Mouse (Mus musculus) embryonic facial prominence, embryonic 13.5 days (tissue): ENCODE measurements at regions not wholly inside any gene's neighbourhood (a gene's known extent, or its start where the extent isn't known, plus 50 kb on each side); places are given as distances from the start of the nearest gene placed in this dataset.

Source experiments
- ATAC-seq: fragments of 200-750 bp; cut with Nextera tagmentation; 2 replicates; pipeline ENCODE4 v1.8.0; 2017; ENCODE audit warnings: low read depth; ENCODE audit not compliant: insufficient number of reproducible peaks, insufficient read depth, low FRiP score, low TSS enrichment
- H3K27ac ChIP-seq: fragments of 300-500 bp; sonication (generic); 2 replicates; pipeline ENCODE4 v1.5.1; 2015; ENCODE audit warnings: moderate library complexity, mild to moderate bottlenecking, inconsistent platforms
- H3K27me3 ChIP-seq: fragments of 300-500 bp; sonication (generic); 2 replicates; pipeline ENCODE4 v1.6.1; 2015; ENCODE audit warnings: mild to moderate bottlenecking, inconsistent platforms
- H3K36me3 ChIP-seq: fragments of 300-500 bp; sonication (generic); 2 replicates; pipeline ENCODE4 v1.6.1; 2015; ENCODE audit warnings: mild to moderate bottlenecking, inconsistent platforms
- H3K4me1 ChIP-seq: fragments of 300-500 bp; sonication (generic); 2 replicates; pipeline ENCODE4 v1.6.1; 2015; ENCODE audit warnings: inconsistent platforms
- H3K4me2 ChIP-seq: fragments of 300-500 bp; sonication (generic); 2 replicates; pipeline ENCODE4 v1.6.1; 2015; ENCODE audit warnings: moderate library complexity, mild to moderate bottlenecking, inconsistent platforms
- H3K4me3 ChIP-seq: fragments of 300-500 bp; sonication (generic); 2 replicates; pipeline ENCODE4 v1.5.1; 2015; ENCODE audit warnings: mild to moderate bottlenecking, inconsistent platforms
- H3K9ac ChIP-seq: fragments of 300-500 bp; sonication (generic); 2 replicates; pipeline ENCODE4 v1.6.1; 2015; ENCODE audit warnings: mild to moderate bottlenecking, inconsistent platforms
- H3K9me3 ChIP-seq: fragments of 300-500 bp; sonication (generic); 2 replicates; pipeline ENCODE4 v1.6.1; 2016; ENCODE audit warnings: inconsistent platforms
- WGBS: fragments of 180-500 bp; shearing (Covaris S2); methylation state at CpG from one replicate; pipeline ENCODE4 v1.1.7; 2015; ENCODE audit warnings: mixed read lengths; 5-methylcytosine and 5-hydroxymethylcytosine counted together

DNA sequence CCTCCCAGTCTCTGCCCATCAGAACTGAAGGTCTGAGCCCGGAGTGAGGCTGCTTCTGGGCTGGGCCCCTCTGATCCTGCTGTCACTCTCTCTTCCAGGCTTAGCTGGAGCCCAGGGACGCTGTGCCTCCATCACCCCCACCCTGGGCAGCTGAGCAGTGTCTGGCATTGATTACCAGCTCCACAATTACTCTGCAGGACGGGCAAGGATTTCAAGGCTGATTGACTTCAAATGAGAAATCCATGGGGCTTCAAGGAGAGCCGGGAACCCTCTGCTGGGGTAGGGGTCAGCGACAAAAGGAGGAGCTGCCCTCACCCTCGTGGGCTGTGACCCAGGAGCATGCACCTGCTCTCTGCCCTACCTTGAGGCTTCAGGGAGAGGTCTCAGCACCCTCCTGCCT is 107.1 kb upstream of the Csf3r start:
- peaks cover 77% of the 10 kb centered on the region for H3K27me3 ChIP-seq
- H3K27ac ChIP-seq: no peak overlapping the region
- H3K9ac ChIP-seq: no peak overlapping the region
- H3K36me3 ChIP-seq: no peaks in the 10 kb centered on the region
- H3K4me2 ChIP-seq: no peak overlapping the region
- WGBS: 10% methylated on average over 6 of the region's 6 CpGs
- peaks cover 20% of the 10 kb centered on the region for H3K4me1 ChIP-seq
- H3K9me3 ChIP-seq: no peaks in the 10 kb centered on the region
- no peak overlapping the region for H3K4me3 ChIP-seq
- no peak for ATAC-seq

GRCm38 (mm10) chr4:125921550-125922316 is 102.6 kb upstream of the Csf3r start:
- H3K27ac ChIP-seq: no peak overlapping the region
- WGBS: 11% methylated on average over 19 of the region's 19 CpGs
- H3K27me3 ChIP-seq: peaks cover 51% of the 10 kb centered on the region
- H3K9ac ChIP-seq: peak overlapping the region; percentile 49; the same call in 1 of the 2 replicates
- H3K4me3 ChIP-seq: no peak overlapping the region
- no peaks in the 10 kb centered on the region for H3K36me3 ChIP-seq
- no peaks in the 10 kb centered on the region for H3K9me3 ChIP-seq
- H3K4me1 ChIP-seq: peaks cover 27% of the 10 kb centered on the region
- ATAC-seq: no peak
- peak overlapping the region; percentile 37 for H3K4me2 ChIP-seq

DNA sequence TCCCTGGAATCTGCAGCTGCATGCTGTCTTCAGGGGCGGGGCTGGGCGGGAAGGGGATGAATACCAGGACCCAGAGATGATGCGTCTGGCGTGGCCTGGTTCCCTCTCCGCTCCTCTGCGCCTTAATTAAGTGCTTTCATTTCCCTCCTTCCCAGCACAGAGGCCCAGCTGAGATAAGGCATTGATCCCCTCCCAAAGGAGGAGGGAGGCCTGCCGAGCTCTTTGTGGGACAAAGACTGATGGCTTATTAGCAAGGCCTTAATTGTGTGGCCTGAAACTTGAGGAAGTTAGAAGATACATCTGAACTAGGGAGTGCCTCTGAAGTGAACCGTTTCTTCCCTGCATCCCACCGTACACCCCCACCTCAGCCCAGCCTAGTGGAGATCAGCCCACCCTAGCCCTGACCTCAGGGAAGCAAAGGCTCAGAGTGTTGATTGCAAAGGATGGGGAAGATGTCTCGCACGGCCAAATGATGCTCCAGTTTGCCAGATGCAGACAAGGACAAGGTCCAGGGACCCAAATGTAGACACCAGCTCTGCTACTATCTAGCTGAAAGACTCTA is 102.0 kb upstream of the Csf3r start:
- Histone ChIP-seq H3K4me1 (peaks cover 21% of the 10 kb centered on the region), H3K27me3 (peaks cover 48% of the 10 kb centered on the region), H3K4me2 (no peak overlapping the region), H3K4me3 (no peak overlapping the region), H3K9me3 (no peaks in the 10 kb centered on the region), H3K36me3 (no peaks in the 10 kb centered on the region), H3K9ac (peak overlapping the region; percentile 49; the same call in 1 of the 2 replicates), H3K27ac (no peak overlapping the region)
- no peak for ATAC-seq
- WGBS: 14% methylated on average over 11 of the region's 11 CpGs

DNA sequence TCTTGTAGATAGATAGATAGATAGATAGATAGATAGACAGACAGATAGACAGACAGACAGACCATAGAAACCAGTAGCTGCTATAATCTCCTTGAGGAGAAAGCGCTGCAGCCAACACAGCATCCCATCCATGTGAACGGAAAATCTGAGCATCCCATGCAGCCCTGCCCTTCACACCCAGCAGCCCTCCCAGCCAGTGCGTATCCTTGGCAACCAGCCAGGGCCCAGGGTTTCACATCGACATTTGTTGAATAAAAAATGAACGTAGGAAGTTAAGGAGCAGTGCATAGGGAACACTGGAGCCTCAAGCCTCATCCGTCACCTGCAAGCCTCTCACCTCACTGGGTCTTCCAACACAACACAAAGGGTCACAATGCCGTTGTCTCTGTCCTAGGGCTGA is 101.1 kb upstream of the Csf3r start:
- Histone ChIP-seq H3K36me3 (no peaks in the 10 kb centered on the region), H3K4me1 (peaks cover 20% of the 10 kb centered on the region), H3K9ac (no peak overlapping the region), H3K27me3 (peaks cover 48% of the 10 kb centered on the region), H3K9me3 (no peaks in the 10 kb centered on the region), H3K4me3 (no peak overlapping the region), H3K27ac (no peak overlapping the region), H3K4me2 (no peak overlapping the region)
- 53% methylated on average over 7 of the region's 7 CpGs for WGBS
- no peak for ATAC-seq

DNA sequence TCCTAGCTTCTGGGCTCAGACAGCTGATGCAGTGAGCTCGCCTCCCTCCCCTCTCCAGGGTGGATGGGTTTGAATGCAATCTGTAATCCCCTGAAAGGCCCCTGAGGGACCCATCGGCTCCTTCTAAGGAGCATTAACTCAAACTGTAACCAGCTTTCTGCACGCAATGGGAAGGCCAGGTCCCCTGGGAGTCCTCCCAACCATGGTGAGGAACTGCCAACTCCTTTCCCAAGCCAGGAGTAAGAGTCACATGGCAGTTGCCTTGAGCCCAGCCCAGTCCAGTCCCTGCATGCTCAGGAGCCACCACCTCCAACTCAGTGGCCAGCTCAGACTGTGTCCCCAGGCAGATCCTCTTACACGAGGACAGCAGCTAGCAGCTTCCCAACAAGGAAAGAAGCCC is 96.2 kb upstream of the Csf3r start:
- peaks cover 27% of the 10 kb centered on the region for H3K4me1 ChIP-seq
- no peak overlapping the region for H3K9ac ChIP-seq
- H3K27me3 ChIP-seq: peaks cover 17% of the 10 kb centered on the region
- no peaks in the 10 kb centered on the region for H3K36me3 ChIP-seq
- WGBS: 44% methylated on average over 4 of the region's 4 CpGs
- ATAC-seq: no peak
- H3K4me2 ChIP-seq: no peak overlapping the region
- H3K27ac ChIP-seq: no peak overlapping the region
- no peaks in the 10 kb centered on the region for H3K9me3 ChIP-seq
- no peak overlapping the region for H3K4me3 ChIP-seq

DNA sequence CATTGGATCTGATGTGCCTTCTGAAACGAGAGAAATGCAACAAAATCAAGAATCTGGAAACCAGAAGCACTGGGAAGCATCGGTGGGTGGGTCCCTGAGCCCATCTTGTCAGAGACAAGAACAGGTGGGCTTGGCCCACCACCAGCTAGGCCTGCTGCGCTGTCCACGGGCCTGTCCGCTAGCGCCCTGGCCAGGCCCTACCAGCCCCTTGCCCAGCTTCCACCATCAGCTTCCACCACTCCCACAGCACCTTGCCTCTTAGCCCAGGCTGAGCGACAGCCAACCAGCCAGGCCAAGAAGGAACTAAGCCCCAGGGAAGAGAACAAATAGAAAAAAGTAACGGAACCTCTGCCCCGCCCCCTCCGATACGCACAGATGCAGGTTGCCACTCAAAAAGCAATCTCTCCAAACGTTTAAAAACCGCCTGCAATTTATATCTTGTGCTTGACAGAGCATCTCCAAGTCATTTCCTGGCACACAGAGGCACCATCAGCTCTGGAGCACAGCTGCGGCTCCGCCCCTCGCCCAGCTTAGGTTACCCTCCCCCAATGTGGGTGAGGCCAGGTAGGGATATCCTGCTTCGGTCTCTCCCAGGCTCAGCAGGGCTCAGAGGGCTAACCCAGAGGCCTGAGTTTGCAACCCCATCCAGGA is 95.1 kb upstream of the Csf3r start:
- WGBS: 62% methylated on average over 17 of the region's 17 CpGs
- no peaks in the 10 kb centered on the region for H3K36me3 ChIP-seq
- peaks cover 28% of the 10 kb centered on the region for H3K4me1 ChIP-seq

GRCm38 (mm10) chr4:125930764-125931163 is 93.6 kb upstream of the Csf3r start:
- Histone ChIP-seq H3K36me3 (no peaks in the 10 kb centered on the region), H3K27ac (no peak overlapping the region), H3K9ac (no peak overlapping the region), H3K4me2 (no peak overlapping the region), H3K9me3 (no peaks in the 10 kb centered on the region), H3K27me3 (peaks cover 18% of the 10 kb centered on the region), H3K4me1 (peaks cover 28% of the 10 kb centered on the region), H3K4me3 (no peak overlapping the region)
- 60% methylated on average over 10 of the region's 10 CpGs for WGBS
- no peak for ATAC-seq

More for the DNA sequence above, 95.1 kb upstream of the Csf3r start:
- H3K4me2 ChIP-seq: no peak overlapping the region
- H3K27me3 ChIP-seq: peaks cover 18% of the 10 kb centered on the region
- no peak overlapping the region for H3K9ac ChIP-seq
- ATAC-seq: peak; percentile 70; the same call in 1 of the 2 replicates
- H3K9me3 ChIP-seq: no peaks in the 10 kb centered on the region
- H3K27ac ChIP-seq: no peak overlapping the region
- H3K4me3 ChIP-seq: no peak overlapping the region

GRCm38 (mm10) chr4:125931321-125931720 is 93.0 kb upstream of the Csf3r start:
- Histone ChIP-seq H3K27me3 (peaks cover 18% of the 10 kb centered on the region), H3K4me3 (no peak overlapping the region), H3K4me1 (peaks cover 29% of the 10 kb centered on the region), H3K36me3 (no peaks in the 10 kb centered on the region), H3K27ac (no peak overlapping the region), H3K4me2 (no peak overlapping the region), H3K9me3 (no peaks in the 10 kb centered on the region), H3K9ac (no peak overlapping the region)
- 60% methylated on average over 6 of the region's 6 CpGs for WGBS
- no peak for ATAC-seq

DNA sequence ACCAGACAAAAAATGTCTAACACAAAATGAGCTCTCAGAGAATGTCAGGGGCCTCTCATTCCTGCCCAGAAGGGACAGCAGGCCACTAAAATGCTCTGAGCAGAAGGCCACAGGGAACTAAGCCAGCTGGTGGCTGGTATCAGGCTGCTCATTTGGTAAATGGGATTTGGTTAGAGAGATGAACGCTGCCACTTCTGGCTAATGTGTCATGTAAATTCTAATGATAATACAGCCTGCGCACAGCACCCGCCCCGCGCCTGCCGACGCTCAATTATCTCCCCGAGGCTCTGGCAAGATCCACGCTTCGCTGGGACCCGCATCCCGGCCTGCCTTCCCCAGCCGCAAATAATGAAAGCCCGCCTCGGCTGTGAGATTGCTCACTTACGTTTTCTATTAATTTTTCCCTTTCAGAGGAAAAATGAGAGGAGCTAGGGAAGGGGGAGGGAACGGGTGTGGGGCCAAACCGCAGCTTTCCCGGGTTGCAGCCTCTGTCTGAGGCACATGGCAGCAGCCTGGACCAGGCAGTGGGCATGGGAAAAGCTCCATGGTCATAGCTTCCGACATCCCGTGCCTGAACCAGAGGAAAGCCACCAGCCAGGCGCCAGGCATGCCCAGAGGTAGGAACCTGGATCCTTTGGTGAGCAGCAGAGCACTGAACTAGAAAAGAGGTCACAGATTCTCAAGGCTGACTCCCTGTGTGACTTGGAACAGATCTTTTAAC is 92.2 kb upstream of the Csf3r start:
- no peak overlapping the region for H3K4me3 ChIP-seq
- peaks cover 16% of the 10 kb centered on the region for H3K27me3 ChIP-seq
- WGBS: 47% methylated on average over 22 of the region's 22 CpGs
- H3K9ac ChIP-seq: no peak overlapping the region
- no peak overlapping the region for H3K27ac ChIP-seq
- no peak for ATAC-seq
- peak overlapping the region; percentile 15 for H3K4me2 ChIP-seq
- H3K36me3 ChIP-seq: no peaks in the 10 kb centered on the region
- H3K9me3 ChIP-seq: no peaks in the 10 kb centered on the region
- peaks cover 33% of the 10 kb centered on the region for H3K4me1 ChIP-seq

GRCm38 (mm10) chr4:125936357-125936756 is 88.0 kb upstream of the Csf3r start:
- Histone ChIP-seq H3K4me2 (no peak overlapping the region), H3K27ac (no peak overlapping the region), H3K9ac (no peak overlapping the region), H3K36me3 (no peaks in the 10 kb centered on the region), H3K27me3 (peaks cover 15% of the 10 kb centered on the region), H3K4me1 (peaks cover 32% of the 10 kb centered on the region; the same call in 1 of the 2 replicates), H3K4me3 (no peak overlapping the region), H3K9me3 (no peaks in the 10 kb centered on the region)
- no peak for ATAC-seq
- WGBS: 43% methylated on average over 7 of the region's 7 CpGs

DNA sequence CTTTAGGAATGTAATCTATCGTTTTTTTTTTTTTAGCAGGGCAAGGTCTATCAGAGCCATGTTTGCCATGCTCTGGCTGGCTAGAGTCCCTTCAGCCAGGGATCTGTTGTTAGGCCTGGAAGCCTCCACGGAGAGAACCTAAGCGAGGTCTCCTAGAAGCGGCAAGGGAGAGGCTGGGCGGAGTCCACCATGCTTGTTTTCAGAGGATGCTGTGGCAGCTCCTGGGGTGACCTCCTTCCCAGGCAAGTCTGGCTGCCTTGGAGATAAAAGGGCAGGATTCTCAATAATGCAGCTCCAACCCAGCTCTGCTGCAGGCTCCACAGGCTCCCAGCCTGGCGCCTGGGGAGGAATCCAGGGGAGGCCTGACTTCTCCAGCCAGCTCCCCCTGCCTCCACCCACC is 86.2 kb upstream of the Csf3r start:
- Histone ChIP-seq H3K27ac (no peak overlapping the region), H3K9ac (no peak overlapping the region), H3K9me3 (no peaks in the 10 kb centered on the region), H3K4me1 (0 out of 2 replicates have a peak, but pooled peaks cover 19% of the 10 kb centered on the region), H3K4me2 (no peak overlapping the region), H3K36me3 (no peaks in the 10 kb centered on the region), H3K4me3 (no peak overlapping the region), H3K27me3 (peaks cover 9% of the 10 kb centered on the region)
- no peak for ATAC-seq
- WGBS: 40% methylated on average over 6 of the region's 6 CpGs
